Mouse (Mus musculus) MEL (cell line): ENCODE data around the gene Rad51b. TPM values are rescaled to one million over a fixed set of nuclear protein-coding genes. Genes with fewer than 3 reads are reported as not detected.

Source experiments
- DNase-seq: peaks from one replicate; pipeline ENCODE4 v3.0.0; 2011; ENCODE audit warnings: low read depth, low spot score
- H3K27ac ChIP-seq: 2 replicates; pipeline ENCODE4 v1.5.1; 2012; ENCODE audit warnings: low read depth, mild to moderate bottlenecking, control low read depth, low read length, moderate library complexity; ENCODE audit not compliant: control insufficient read depth
- H3K27me3 ChIP-seq, 2 experiments: fragments of 150-350 bp in 1 of 2; sonication (generic) in 1 of 2; 2 replicates each; pipeline ENCODE4 v1.6.1; 2012; ENCODE audit warnings: low read length in 2 of 2, mild to moderate bottlenecking in 2 of 2, improper control_type of control experiment in 1 of 2, moderate library complexity in 1 of 2; ENCODE audit not compliant: insufficient read depth in 2 of 2, control insufficient read depth in 1 of 2
- H3K36me3 ChIP-seq, 2 experiments: 2 replicates each; pipeline ENCODE4 v1.6.1; 2012 to 2014; ENCODE audit warnings: low read length in 2 of 2, improper control_type of control experiment in 1 of 2, inconsistent platforms in 1 of 2, mild to moderate bottlenecking in 1 of 2; ENCODE audit not compliant: insufficient read depth in 2 of 2, control insufficient read depth in 1 of 2
- H3K4me1 ChIP-seq, 2 experiments: fragments of 150-350 bp in 1 of 2; sonication (generic) in 1 of 2; 2 replicates each; pipeline ENCODE4 v1.6.1; 2012; ENCODE audit warnings: low read length in 2 of 2, improper control_type of control experiment in 1 of 2, mild to moderate bottlenecking in 1 of 2; ENCODE audit not compliant: insufficient read depth in 2 of 2, control insufficient read depth in 1 of 2
- H3K4me3 ChIP-seq, 2 experiments: fragments of 150-350 bp in 1 of 2; sonication (generic) in 1 of 2; 2 replicates each; pipeline ENCODE4 v1.5.1; 2012; ENCODE audit warnings: low read depth in 2 of 2, low read length in 2 of 2, mild to moderate bottlenecking in 2 of 2, moderate library complexity in 2 of 2, control low read depth in 1 of 2, improper control_type of control experiment in 1 of 2; ENCODE audit not compliant: control insufficient read depth in 1 of 2, insufficient read depth in 1 of 2
- H3K79me2 ChIP-seq: 2 replicates; pipeline ENCODE4 v1.6.1; 2012; ENCODE audit warnings: mild to moderate bottlenecking, low read length, moderate library complexity; ENCODE audit not compliant: control insufficient read depth, poor library complexity, insufficient read depth
- H3K9ac ChIP-seq: 2 replicates; pipeline ENCODE4 v1.6.1; 2012; ENCODE audit warnings: low read depth, mild to moderate bottlenecking, control low read depth, low read length, moderate library complexity; ENCODE audit not compliant: control insufficient read depth, poor library complexity, severe bottlenecking
- H3K9me3 ChIP-seq: fragments of 150-350 bp; sonication (generic); replicated peaks from 2 replicates; pipeline ENCODE4 v1.6.1; 2012; ENCODE audit warnings: mild to moderate bottlenecking, low read length, improper control_type of control experiment, moderate library complexity; ENCODE audit not compliant: insufficient read depth
- BHLHE40 ChIP-seq: IDR thresholded peaks from 2 replicates; pipeline ENCODE4 v1.6.1; 2012; ENCODE audit warnings: low read depth, mild to moderate bottlenecking, inconsistent platforms, low read length, improper control_type of control experiment, borderline replicate concordance
- CHD2 ChIP-seq: IDR thresholded peaks from 2 replicates; pipeline ENCODE4 v1.6.1; 2011; ENCODE audit warnings: low read length, improper control_type of control experiment
- ELF1 ChIP-seq: IDR thresholded peaks from 2 replicates; pipeline ENCODE4 v1.6.1; 2014; ENCODE audit warnings: low read depth, mild to moderate bottlenecking, inconsistent platforms, low read length, improper control_type of control experiment, moderate library complexity
- EP300 ChIP-seq, 2 experiments: IDR thresholded peaks; 2 replicates each; pipeline ENCODE4 v1.6.1; 2011; ENCODE audit warnings: improper control_type of control experiment in 2 of 2, low read length in 2 of 2, low read depth in 1 of 2, mild to moderate bottlenecking in 1 of 2
- ETS1 ChIP-seq: IDR thresholded peaks from 2 replicates; pipeline ENCODE4 v1.6.1; 2012; ENCODE audit warnings: low read depth, mild to moderate bottlenecking, inconsistent platforms, low read length, improper control_type of control experiment, moderate library complexity
- GATA1 ChIP-seq: IDR thresholded peaks from 2 replicates; pipeline ENCODE4 v1.6.1; 2011; ENCODE audit warnings: low read depth, low read length, improper control_type of control experiment
- HCFC1 ChIP-seq: IDR thresholded peaks from 2 replicates; pipeline ENCODE4 v1.6.1; 2012; ENCODE audit warnings: low read depth, mild to moderate bottlenecking, inconsistent platforms, low read length, improper control_type of control experiment, moderate library complexity
- JUND ChIP-seq: IDR thresholded peaks from 2 replicates; pipeline ENCODE4 v1.6.1; 2011; ENCODE audit warnings: low read depth, mild to moderate bottlenecking, improper control_type of control experiment, low read length
- KAT2A ChIP-seq: conservative IDR thresholded peaks from 2 replicates; pipeline ENCODE4 v1.6.1; 2012; ENCODE audit warnings: low read depth, low read length, improper control_type of control experiment, inconsistent platforms
- MAFK ChIP-seq: IDR thresholded peaks from 2 replicates; pipeline ENCODE4 v1.6.1; 2011; ENCODE audit warnings: low read depth, mild to moderate bottlenecking, low read length, improper control_type of control experiment, borderline replicate concordance
- MAX ChIP-seq: IDR thresholded peaks from 2 replicates; pipeline ENCODE4 v1.6.1; 2011; ENCODE audit warnings: low read length, improper control_type of control experiment
- MAZ ChIP-seq: IDR thresholded peaks from 2 replicates; pipeline ENCODE4 v1.6.1; 2012; ENCODE audit warnings: low read depth, mild to moderate bottlenecking, inconsistent platforms, low read length, improper control_type of control experiment
- MXI1 ChIP-seq: IDR thresholded peaks from 2 replicates; pipeline ENCODE4 v1.6.1; 2011; ENCODE audit warnings: mild to moderate bottlenecking, low read depth, low read length, improper control_type of control experiment
- NELFE ChIP-seq: IDR thresholded peaks from 2 replicates; pipeline ENCODE4 v1.6.1; 2011; ENCODE audit warnings: low read depth, low read length, improper control_type of control experiment
- NRF1 ChIP-seq: IDR thresholded peaks from 2 replicates; pipeline ENCODE4 v1.6.1; 2014; ENCODE audit warnings: low read depth, mild to moderate bottlenecking, inconsistent platforms, low read length, improper control_type of control experiment, moderate library complexity; ENCODE audit not compliant: poor library complexity, insufficient read depth, severe bottlenecking
- POLR2AphosphoS2 ChIP-seq: IDR thresholded peaks from 2 replicates; pipeline ENCODE4 v1.6.1; 2011; ENCODE audit warnings: low read length, improper control_type of control experiment
- POLR2AphosphoS5 ChIP-seq: IDR thresholded peaks from 2 replicates; pipeline ENCODE4 v1.6.1; 2012; ENCODE audit warnings: low read depth, borderline replicate concordance, mild to moderate bottlenecking, inconsistent platforms, low read length, moderate library complexity, mixed read lengths
- RAD21 ChIP-seq: IDR thresholded peaks from 2 replicates; pipeline ENCODE4 v1.6.1; 2011; ENCODE audit warnings: mild to moderate bottlenecking, low read depth, low read length, improper control_type of control experiment
- RCOR1 ChIP-seq: IDR thresholded peaks from 2 replicates; pipeline ENCODE4 v1.6.1; 2012; ENCODE audit warnings: low read depth, mild to moderate bottlenecking, inconsistent platforms, low read length, improper control_type of control experiment
- USF2 ChIP-seq, 2 experiments: IDR thresholded peaks; 2 replicates each; pipeline ENCODE4 v1.6.1; 2011 to 2012; ENCODE audit warnings: improper control_type of control experiment in 2 of 2, low read length in 2 of 2, borderline replicate concordance in 1 of 2, inconsistent platforms in 1 of 2, low read depth in 1 of 2, mild to moderate bottlenecking in 1 of 2; ENCODE audit not compliant: insufficient read depth in 1 of 2
- ZC3H11A ChIP-seq: IDR thresholded peaks from 2 replicates; pipeline ENCODE4 v1.6.1; 2012; ENCODE audit warnings: low read depth, mild to moderate bottlenecking, inconsistent platforms, low read length, improper control_type of control experiment
- polyA plus RNA-seq, 2 experiments: library from polyadenylated mRNA; stranded (reverse) in 1 of 2; unstranded in 1 of 2; fragments of >175 nt in 1 of 2; fragments of >200 nt in 1 of 2; gene quantifications; 2 replicates each; pipeline versions ENCODE4 v1.2.1 to v1.2.4; 2012; ENCODE audit warnings: low replicate concordance in 2 of 2, low read depth in 1 of 2; ENCODE audit not compliant: insufficient read length in 2 of 2, insufficient read depth in 1 of 2, missing spikeins in 1 of 2
- total RNA-seq: library from RNA; depleted of rRNA; stranded (reverse); fragments of 300-350 nt; gene quantifications from 2 replicates; pipeline ENCODE4 v1.2.3, GENCODE M21; 2012

Gene Rad51b
- total and polyA plus RNA-seq, 3 experiments = 3.6 to 5.7 TPM; not detected in 1

DNA sequence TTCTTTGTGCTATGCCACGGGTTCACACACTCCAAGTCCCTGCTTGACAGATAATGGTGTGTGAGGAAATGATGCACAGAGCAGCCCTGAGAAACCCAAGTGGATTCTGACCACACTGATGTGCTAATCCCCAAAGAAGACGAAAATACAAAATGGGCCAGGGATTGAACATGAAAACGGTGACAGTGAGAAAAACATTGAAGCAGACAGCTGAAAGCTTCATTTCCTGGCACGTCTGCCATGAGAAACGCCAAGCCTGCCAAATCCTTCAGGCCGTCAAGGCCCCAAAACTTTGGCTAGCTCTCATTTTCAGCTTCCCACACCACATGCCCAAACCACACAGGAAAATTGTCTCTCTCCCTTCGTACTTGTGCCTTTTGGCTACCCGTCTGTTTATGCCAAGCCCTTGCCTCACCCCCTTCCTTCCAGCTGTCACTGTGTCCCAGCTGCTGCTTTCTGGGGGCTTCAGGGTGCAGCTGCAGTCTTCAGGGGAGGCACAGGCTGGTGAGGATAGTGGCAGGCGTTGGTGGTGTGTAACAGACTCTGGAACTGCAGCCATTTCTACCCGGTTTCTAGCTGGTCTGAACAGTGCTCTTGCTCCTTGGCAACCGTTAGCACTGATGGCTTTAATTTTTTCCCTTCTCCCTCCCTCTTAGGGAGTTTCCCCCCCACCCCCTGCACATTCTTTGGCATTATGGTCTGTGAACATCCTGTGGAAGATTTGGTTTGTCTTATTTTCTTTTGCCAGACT is 214.5 kb downstream of the Rad51b start (continued):
- TF ChIP-seq EP300 (IDR thresholded peaks at IDR 0.05; ENCODE audit: low read depth in 1 of 2, low read length in 2 of 2) (no peak), MXI1 (no peak), CHD2 (no peak), MAX (no peak), POLR2AphosphoS5 (no peak)

- no peak overlapping the region for H3K27ac ChIP-seq
- no peaks in the 10 kb centered on the region for H3K36me3 ChIP-seq
- TF ChIP-seq RCOR1 (no peak), MAFK (no peak), MAX (no peak), JUND (no peak), ZC3H11A (no peak), GATA1 (no peak), CHD2 (no peak), BHLHE40 (no peak), ETS1 (no peak), NRF1 (no peak), ELF1 (no peak), MAZ (no peak), RAD21 (no peak), USF2 (IDR thresholded peaks at IDR 0.05; ENCODE audit: borderline replicate concordance in 1 of 2, insufficient read depth in 1 of 2, low read depth in 1 of 2, low read length in 2 of 2) (no peak), KAT2A (no peak), EP300 (IDR thresholded peaks at IDR 0.05; ENCODE audit: low read depth in 1 of 2, low read length in 2 of 2) (no peak), HCFC1 (no peak), NELFE (no peak), POLR2AphosphoS2 (no peak)
- TF ChIP-seq, all 39 proteins: peak for 0
- H3K9me3 ChIP-seq = no peaks in the 10 kb centered on the region
- no peak overlapping the region for H3K9ac ChIP-seq
- no peaks in the 10 kb centered on the region for H3K27me3 ChIP-seq
- H3K79me2 ChIP-seq = no peaks in the 10 kb centered on the region
- H3K4me3 ChIP-seq = no peak overlapping the region
- H3K4me1 ChIP-seq = no peaks in the 10 kb centered on the region
- no peak for DNase-seq
Measured at GRCm38 (mm10) chr12:79512205-79512886, 215.3 kb downstream of the Rad51b start.
